ENCODE assay signal across 17 mouse cellular contexts in the genomic region with DNA sequence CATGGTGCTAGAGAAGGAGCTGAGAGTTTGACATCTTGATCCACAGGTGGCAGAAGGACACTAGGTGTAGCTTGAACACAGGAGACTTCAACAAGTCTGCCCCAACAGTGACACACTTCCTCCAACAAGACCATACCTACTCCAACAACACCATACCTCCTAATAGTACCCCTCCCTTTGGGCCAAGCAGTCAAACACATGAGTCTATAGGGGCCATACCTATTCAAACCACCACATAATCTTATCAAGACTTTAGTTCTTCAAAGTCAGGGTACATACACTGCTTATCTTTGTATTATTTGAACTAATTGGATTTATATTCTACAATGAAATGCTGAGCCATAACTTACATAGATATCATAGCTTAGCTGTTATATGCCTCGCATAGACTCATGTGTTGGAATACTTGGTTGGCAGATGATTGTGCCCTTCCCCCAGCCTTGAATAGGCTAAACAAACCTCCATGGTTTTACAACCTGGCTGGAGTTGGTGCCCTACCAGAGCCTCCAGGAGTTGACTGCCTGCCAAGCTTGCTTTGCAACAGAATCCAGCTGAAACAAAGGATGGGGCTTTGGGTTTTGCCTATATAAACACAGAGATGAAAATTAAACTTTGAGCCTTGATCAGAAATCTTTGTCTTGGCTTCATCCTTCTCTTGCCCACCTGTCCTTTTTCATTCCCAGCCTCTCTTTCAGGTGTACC.
DNase-seq lines count a peak whose midpoint lies in the region; ATAC-seq and TF ChIP-seq lines count a peak whose summit lies in the region.
"Had no signal": no experiment of that assay in that cellular context is flagged by ENCODE, and none has a peak within 500 bp of the region (broad histone marks: within the 10 kb centered on the region; RNA-seq: fewer than 3 reads in every experiment).

No protein-coding gene starts in this region.

- peak; percentile 36 for DNase-seq in adrenal gland, postnatal 10 days
- no peak for DNase-seq in adrenal gland, adult (ENCODE audit: inconsistent age in 2 of 2, low spot score in 1 of 2)
- DNase-seq in kidney, adult 18-20 months: peak; percentile 15
- no peak for DNase-seq in kidney, adult 8-10 months
- peak; percentile 8 for DNase-seq in MN1 (ENCODE audit: low spot score)
- no peak for DNase-seq in stomach, postnatal 0 days (ENCODE audit: low spot score)
- no peak for DNase-seq in urinary bladder, postnatal 14 days (ENCODE audit: low spot score)
- DNase-seq: adrenal gland, postnatal 25 days; B cell, adult 2 months; gastrocnemius, postnatal 10 days had no signal

- no peaks in the 10 kb centered on the region for H3K4me1 ChIP-seq in stomach, postnatal 0 days (replicated peaks; ENCODE audit: control insufficient read depth, insufficient read depth)
- H3K4me1 ChIP-seq: embryonic facial prominence, embryonic 13.5 days; forebrain, embryonic 12.5 days; heart, embryonic 12.5 days; hindbrain, embryonic 15.5 days had no signal

- no peak for TF ChIP-seq CTCF in stomach, postnatal 0 days (IDR thresholded peaks at IDR 0.05; ENCODE audit: low read depth)

- H3K4me2 ChIP-seq in stomach, postnatal 0 days (replicated peaks; ENCODE audit: low read depth): no peak overlapping the region
- H3K4me2 ChIP-seq: embryonic facial prominence, embryonic 13.5 days; forebrain, embryonic 12.5 days; heart, embryonic 12.5 days; hindbrain, embryonic 15.5 days had no signal

- H3K27ac ChIP-seq in stomach, postnatal 0 days (replicated peaks): no peak overlapping the region
- H3K27ac ChIP-seq: embryonic facial prominence, embryonic 13.5 days; forebrain, embryonic 12.5 days; hindbrain, embryonic 15.5 days had no signal

- no peaks in the 10 kb centered on the region for H3K27me3 ChIP-seq in stomach, postnatal 0 days (ENCODE audit: control insufficient read depth, insufficient read depth, low read length)
- H3K27me3 ChIP-seq: embryonic facial prominence, embryonic 13.5 days; forebrain, embryonic 12.5 days; heart, embryonic 12.5 days; hindbrain, embryonic 15.5 days had no signal

- ATAC-seq in stomach, postnatal 0 days (ENCODE audit: low FRiP score, low TSS enrichment): peak; percentile 26; the same call in 1 of the 2 replicates
- ATAC-seq: CD4-positive, CD25-positive, alpha-beta regulatory T cell, adult 4 months; forebrain, embryonic 16.5 days had no signal

- no peak for TF ChIP-seq EP300 in stomach, postnatal 0 days (optimal IDR thresholded peaks at IDR 0.05)

- WGBS in stomach, postnatal 0 days: 61% methylated on average over 1 of the region's 1 CpGs

- no peak overlapping the region for H3K4me3 ChIP-seq in stomach, postnatal 0 days (ENCODE audit: low read depth, low read length)
- H3K4me3 ChIP-seq: embryonic facial prominence, embryonic 13.5 days; forebrain, embryonic 12.5 days; heart, embryonic 12.5 days; hindbrain, embryonic 15.5 days had no signal

- no peak overlapping the region for H3K9ac ChIP-seq in stomach, postnatal 0 days (ENCODE audit: low read length)
- H3K9ac ChIP-seq: embryonic facial prominence, embryonic 13.5 days; forebrain, embryonic 12.5 days; heart, embryonic 12.5 days; hindbrain, embryonic 15.5 days had no signal

- H3K36me3 ChIP-seq in stomach, postnatal 0 days (ENCODE audit: control insufficient read depth, insufficient read depth, low read length): no peaks in the 10 kb centered on the region
- H3K36me3 ChIP-seq: embryonic facial prominence, embryonic 13.5 days; forebrain, embryonic 12.5 days; G1E; heart, embryonic 12.5 days; hindbrain, embryonic 15.5 days had no signal

- no peaks in the 10 kb centered on the region for H3K9me3 ChIP-seq in stomach, postnatal 0 days (ENCODE audit: control insufficient read depth, low read length)
- H3K9me3 ChIP-seq: embryonic facial prominence, embryonic 13.5 days; forebrain, embryonic 12.5 days; G1E; heart, embryonic 12.5 days; hindbrain, embryonic 15.5 days had no signal

Comparison
In these comparisons a context has a peak if more than half of its experiments do, and no peak if none do; other contexts are left out.
1. DNase-seq: peak in adrenal gland, postnatal 10 days (single experiment), kidney, adult 18-20 months (single experiment) and MN1 (single experiment); none in adrenal gland, adult (0 of 2), kidney, adult 8-10 months (0 of 2), stomach, postnatal 0 days (single experiment) and urinary bladder, postnatal 14 days (single experiment).